Mouse (Mus musculus) ES-E14 (cell line): ENCODE data around the gene Nup210l.

Experiments
- CHD2 ChIP-seq: IDR thresholded peaks from 2 replicates; pipeline ENCODE4 v1.6.1; 2014; ENCODE audit warnings: mild to moderate bottlenecking, low read depth, low read length, inconsistent platforms
- HCFC1 ChIP-seq: IDR thresholded peaks from 2 replicates; pipeline ENCODE4 v1.6.1; 2012; ENCODE audit warnings: low read length, inconsistent platforms, borderline replicate concordance; ENCODE audit not compliant: insufficient read depth
- MAFK ChIP-seq: IDR thresholded peaks from 2 replicates; pipeline ENCODE4 v1.6.1; 2014; ENCODE audit warnings: mild to moderate bottlenecking, low read depth, low read length, inconsistent platforms; ENCODE audit not compliant: insufficient read depth
- ZC3H11A ChIP-seq: IDR thresholded peaks from 2 replicates; pipeline ENCODE4 v1.6.1; 2012; ENCODE audit warnings: low read depth, mild to moderate bottlenecking, inconsistent platforms, low read length, borderline replicate concordance
- ZNF384 ChIP-seq: IDR thresholded peaks from 2 replicates; pipeline ENCODE4 v1.6.1; 2012; ENCODE audit warnings: low read depth, low read length, inconsistent platforms

DNA sequence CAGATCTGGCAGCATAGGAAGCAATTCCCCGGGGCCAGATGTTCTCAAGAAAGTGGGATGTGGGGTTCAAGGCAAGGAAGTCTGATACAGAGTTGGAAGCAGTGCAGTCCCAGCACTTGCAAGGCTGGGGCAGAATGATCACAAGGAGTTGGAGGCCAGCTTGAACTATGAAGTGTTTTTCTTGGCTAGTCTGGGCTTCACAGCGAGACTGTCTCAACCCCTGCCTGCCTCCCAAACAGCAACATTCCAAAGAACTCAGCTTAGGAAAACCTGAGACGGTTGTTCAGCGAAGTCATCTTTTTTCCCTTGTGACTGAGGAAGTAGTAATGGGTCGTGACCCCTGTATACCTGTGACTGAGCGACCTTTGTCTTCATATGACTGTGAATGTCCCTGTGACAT lies 146.9 kb downstream of the Nup210l start:
- TF ChIP-seq HCFC1 (no peak), CHD2 (no peak), MAFK (no peak), ZC3H11A (no peak), ZNF384 (no peak)
